Mouse (Mus musculus) megakaryocyte, embryonic 14.5 days (primary cell): ENCODE results near the gene Prom1.
"Not testable (repeated sequence)": the region's sequence is repeated elsewhere in the genome, so short reads cannot be mapped to it uniquely, and the experiment has no call there.

ENCODE experiments used
- FLI1 ChIP-seq: IDR thresholded peaks from 2 replicates; pipeline ENCODE4 v1.6.1; 2012; ENCODE audit warnings: low read length, inconsistent platforms, mixed read lengths
- GATA1 ChIP-seq: IDR thresholded peaks from 3 replicates; pipeline ENCODE4 v1.6.1; 2012; ENCODE audit warnings: mixed read lengths, low read length, inconsistent platforms, borderline replicate concordance

GRCm38 (mm10) chr5:44126574-44126973 is 24.7 kb upstream of the Prom1 start:
- not testable (repeated sequence) for TF ChIP-seq GATA1, FLI1
